Mouse (Mus musculus) olfactory bulb, adult 2 months (tissue): ENCODE measurements around the gene Slc15a5.

ENCODE experiments used
- CTCF ChIP-seq: fragments of 200-500 bp; IDR thresholded peaks from 2 replicates; pipeline ENCODE4 v1.5.1; 2012; ENCODE audit warnings: low read depth, mild to moderate bottlenecking, low read length, moderate library complexity; ENCODE audit not compliant: insufficient read depth
- POLR2A ChIP-seq: fragments of 200-500 bp; IDR thresholded peaks from 2 replicates; pipeline ENCODE4 v1.6.1; 2012; ENCODE audit warnings: mild to moderate bottlenecking, low read depth, low read length, moderate library complexity; ENCODE audit not compliant: insufficient read depth

GRCm38 (mm10) chr6:138045364-138045763 lies 34.4 kb downstream of the Slc15a5 start:
- TF ChIP-seq CTCF (no peak), POLR2A (no peak)
